Mouse (Mus musculus): ENCODE results near the gene 4931422A03Rik. TPM values are rescaled to one million over a fixed set of nuclear protein-coding genes. Genes with fewer than 3 reads are reported as not detected.

4931422A03Rik gene
- polyA plus RNA-seq, 1 experiment from 2014 or later: 2.2 TPM

DNA sequence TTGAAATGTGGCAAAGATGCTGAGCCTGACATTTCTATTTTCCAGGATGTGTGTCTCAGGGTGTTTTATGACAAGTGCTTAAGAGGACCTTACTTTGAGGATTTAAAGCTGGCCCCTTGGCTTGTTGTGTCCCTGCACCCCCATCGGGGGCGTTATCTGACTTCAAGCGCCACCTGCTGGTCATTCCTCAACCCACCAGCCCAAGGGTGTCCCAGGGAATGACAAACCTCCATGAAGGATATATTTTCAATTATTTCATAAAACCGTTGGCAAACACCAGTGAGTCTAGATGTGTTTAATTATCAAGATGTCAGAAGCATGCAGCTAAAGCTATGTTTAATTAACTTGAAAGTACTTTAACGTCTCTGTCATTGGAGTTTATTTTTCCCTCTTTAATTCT lies 45.9 kb downstream of the 4931422A03Rik start:
- Histone ChIP-seq H3K27ac (ENCODE audit: low read length) (no peak overlapping the region), H3K9ac (ENCODE audit: low read length) (no peak overlapping the region), H3K36me3 (ENCODE audit: control insufficient read depth, insufficient read depth, low read length) (no peaks in the 10 kb centered on the region), H3K4me3 (replicated peaks; ENCODE audit: low read length) (no peak overlapping the region), H3K9me3 (replicated peaks; ENCODE audit: control insufficient read depth, low read length) (no peaks in the 10 kb centered on the region), H3K4me2 (ENCODE audit: low read depth, low read length) (no peak overlapping the region), H3K27me3 (ENCODE audit: control insufficient read depth, insufficient read depth, low read length) (no peaks in the 10 kb centered on the region; the same call in 1 of the 2 replicates), H3K4me1 (ENCODE audit: control insufficient read depth, insufficient read depth, low read length) (no peaks in the 10 kb centered on the region)
- WGBS: 9% methylated on average over 5 of the region's 5 CpGs
- ATAC-seq (ENCODE audit: insufficient read depth, low FRiP score): no peak

DNA sequence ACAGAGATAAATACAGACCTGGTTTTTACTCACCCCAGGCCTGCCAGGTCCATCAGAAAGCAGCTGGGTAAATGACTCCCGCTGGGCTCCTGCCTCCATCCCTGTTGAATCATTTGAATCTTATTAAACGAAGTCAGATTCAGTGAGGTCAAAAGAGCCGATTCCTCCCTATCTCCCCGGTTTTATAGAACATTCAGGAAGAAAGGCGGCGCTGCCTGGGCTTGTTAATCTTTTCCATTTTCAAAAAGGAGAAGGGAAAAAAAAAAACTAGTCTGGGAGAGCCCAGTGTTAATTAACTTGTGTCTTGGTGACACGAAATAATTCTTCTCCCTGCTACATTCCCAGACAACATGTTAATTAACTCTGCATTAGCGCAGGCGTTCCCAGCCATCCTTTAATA lies 50.4 kb downstream of the 4931422A03Rik start:
- Histone ChIP-seq H3K27ac (ENCODE audit: low read length) (no peak overlapping the region), H3K4me1 (ENCODE audit: control insufficient read depth, insufficient read depth, low read length) (no peaks in the 10 kb centered on the region), H3K27me3 (ENCODE audit: control insufficient read depth, insufficient read depth, low read length) (peaks cover 4% of the 10 kb centered on the region; the same call in 1 of the 2 replicates), H3K4me3 (replicated peaks; ENCODE audit: low read length) (no peak overlapping the region), H3K36me3 (ENCODE audit: control insufficient read depth, insufficient read depth, low read length) (no peaks in the 10 kb centered on the region), H3K9ac (ENCODE audit: low read length) (no peak overlapping the region), H3K4me2 (ENCODE audit: low read depth, low read length) (no peak overlapping the region), H3K9me3 (replicated peaks; ENCODE audit: control insufficient read depth, low read length) (no peaks in the 10 kb centered on the region)
- no peak for ATAC-seq (ENCODE audit: insufficient read depth, low FRiP score)
- WGBS: 63% methylated on average over 9 of the region's 9 CpGs

DNA sequence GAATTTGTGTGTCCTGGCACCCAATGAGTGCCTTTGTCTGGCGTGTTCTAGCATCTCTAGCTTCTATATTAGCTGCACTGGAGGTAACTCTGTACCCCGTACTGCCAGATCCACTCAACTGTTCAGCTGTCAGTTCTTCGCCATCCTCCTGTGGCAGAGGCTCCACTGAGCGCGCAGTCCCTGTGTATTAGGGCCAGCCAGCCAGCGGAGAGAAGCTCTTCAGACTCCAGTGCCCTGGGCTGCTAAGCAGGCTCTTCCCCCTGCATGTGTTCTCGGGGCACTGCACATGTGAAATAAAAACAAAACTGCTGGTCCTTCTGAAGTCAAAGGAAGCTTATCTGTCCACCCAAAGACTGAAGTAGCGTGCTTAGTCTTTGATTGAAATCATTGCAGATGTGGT lies 50.9 kb downstream of the 4931422A03Rik start:
- no peak overlapping the region for H3K4me2 ChIP-seq (ENCODE audit: low read depth, low read length)
- H3K4me1 ChIP-seq (ENCODE audit: control insufficient read depth, insufficient read depth, low read length): no peaks in the 10 kb centered on the region
- no peak for ATAC-seq (ENCODE audit: insufficient read depth, low FRiP score)
- no peak overlapping the region for H3K4me3 ChIP-seq (replicated peaks; ENCODE audit: low read length)
- 81% methylated on average over 8 of the region's 8 CpGs for WGBS
- H3K27ac ChIP-seq (ENCODE audit: low read length): no peak overlapping the region
- no peaks in the 10 kb centered on the region for H3K9me3 ChIP-seq (replicated peaks; ENCODE audit: control insufficient read depth, low read length)
- H3K36me3 ChIP-seq (ENCODE audit: control insufficient read depth, insufficient read depth, low read length): no peaks in the 10 kb centered on the region
- no peak overlapping the region for H3K9ac ChIP-seq (ENCODE audit: low read length)
- H3K27me3 ChIP-seq (ENCODE audit: control insufficient read depth, insufficient read depth, low read length): peaks cover 6% of the 10 kb centered on the region; the same call in 1 of the 2 replicates

DNA sequence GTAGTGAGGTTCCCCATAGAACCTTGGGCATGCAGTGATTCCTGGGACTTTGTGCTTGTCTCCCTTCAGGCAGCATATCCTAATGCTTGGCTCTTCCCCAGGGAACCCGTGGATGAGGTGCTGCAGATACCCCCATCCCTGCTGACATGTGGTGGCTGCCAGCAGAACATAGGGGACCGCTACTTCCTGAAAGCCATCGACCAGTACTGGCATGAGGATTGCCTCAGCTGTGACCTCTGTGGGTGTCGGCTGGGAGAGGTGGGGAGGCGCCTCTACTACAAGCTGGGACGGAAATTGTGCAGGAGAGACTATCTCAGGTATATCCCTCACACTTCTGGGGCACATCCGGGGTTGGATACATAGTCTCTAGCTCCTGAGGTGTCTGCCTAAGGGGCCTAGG lies 52.3 kb downstream of the 4931422A03Rik start:
- H3K4me3 ChIP-seq (replicated peaks; ENCODE audit: low read length): no peak overlapping the region
- no peak overlapping the region for H3K4me2 ChIP-seq (ENCODE audit: low read depth, low read length)

DNA sequence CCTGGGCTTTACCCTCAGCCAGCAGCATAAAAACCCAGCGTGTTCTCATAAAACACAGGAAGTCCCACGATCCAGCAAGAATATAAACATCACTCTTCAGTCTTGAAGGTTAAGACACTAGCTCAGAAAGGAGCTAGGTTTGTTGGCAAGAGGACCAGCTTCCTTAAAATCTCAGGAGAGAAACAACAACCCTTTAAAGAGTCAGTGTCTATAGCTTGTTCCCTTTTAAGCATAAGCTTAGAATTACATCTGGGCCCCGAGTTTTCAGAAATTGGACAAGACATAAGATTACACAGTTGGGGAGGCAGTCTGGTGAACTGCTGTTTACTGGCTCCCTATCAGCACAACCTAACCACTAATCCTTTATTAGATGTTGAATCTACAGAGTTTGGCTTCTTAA lies 56.3 kb downstream of the 4931422A03Rik start:
- Histone ChIP-seq H3K4me1 (ENCODE audit: control insufficient read depth, insufficient read depth, low read length) (0 out of 2 replicates have a peak, but pooled peaks cover 11% of the 10 kb centered on the region), H3K36me3 (ENCODE audit: control insufficient read depth, insufficient read depth, low read length) (no peaks in the 10 kb centered on the region), H3K4me3 (replicated peaks; ENCODE audit: low read length) (0 out of 2 replicates have a peak overlapping the region, but pooled peaks have one; percentile 63), H3K9ac (ENCODE audit: low read length) (no peak overlapping the region), H3K4me2 (ENCODE audit: low read depth, low read length) (0 out of 2 replicates have a peak overlapping the region, but pooled peaks have one; percentile 3), H3K9me3 (replicated peaks; ENCODE audit: control insufficient read depth, low read length) (no peaks in the 10 kb centered on the region), H3K27ac (ENCODE audit: low read length) (no peak overlapping the region), H3K27me3 (ENCODE audit: control insufficient read depth, insufficient read depth, low read length) (peaks cover 28% of the 10 kb centered on the region)
- 21% methylated on average over 3 of the region's 3 CpGs for WGBS
- ATAC-seq (ENCODE audit: insufficient read depth, low FRiP score): no peak

More for the DNA sequence above, 52.3 kb downstream of the 4931422A03Rik start:
- 67% methylated on average over 7 of the region's 7 CpGs for WGBS
- Histone ChIP-seq H3K36me3 (ENCODE audit: control insufficient read depth, insufficient read depth, low read length) (no peaks in the 10 kb centered on the region), H3K27me3 (ENCODE audit: control insufficient read depth, insufficient read depth, low read length) (peaks cover 14% of the 10 kb centered on the region), H3K27ac (ENCODE audit: low read length) (no peak overlapping the region), H3K4me1 (ENCODE audit: control insufficient read depth, insufficient read depth, low read length) (0 out of 2 replicates have a peak, but pooled peaks cover 1% of the 10 kb centered on the region), H3K9ac (ENCODE audit: low read length) (no peak overlapping the region), H3K9me3 (replicated peaks; ENCODE audit: control insufficient read depth, low read length) (no peaks in the 10 kb centered on the region)
- ATAC-seq (ENCODE audit: insufficient read depth, low FRiP score): no peak; the same call in 1 of the 2 replicates

DNA sequence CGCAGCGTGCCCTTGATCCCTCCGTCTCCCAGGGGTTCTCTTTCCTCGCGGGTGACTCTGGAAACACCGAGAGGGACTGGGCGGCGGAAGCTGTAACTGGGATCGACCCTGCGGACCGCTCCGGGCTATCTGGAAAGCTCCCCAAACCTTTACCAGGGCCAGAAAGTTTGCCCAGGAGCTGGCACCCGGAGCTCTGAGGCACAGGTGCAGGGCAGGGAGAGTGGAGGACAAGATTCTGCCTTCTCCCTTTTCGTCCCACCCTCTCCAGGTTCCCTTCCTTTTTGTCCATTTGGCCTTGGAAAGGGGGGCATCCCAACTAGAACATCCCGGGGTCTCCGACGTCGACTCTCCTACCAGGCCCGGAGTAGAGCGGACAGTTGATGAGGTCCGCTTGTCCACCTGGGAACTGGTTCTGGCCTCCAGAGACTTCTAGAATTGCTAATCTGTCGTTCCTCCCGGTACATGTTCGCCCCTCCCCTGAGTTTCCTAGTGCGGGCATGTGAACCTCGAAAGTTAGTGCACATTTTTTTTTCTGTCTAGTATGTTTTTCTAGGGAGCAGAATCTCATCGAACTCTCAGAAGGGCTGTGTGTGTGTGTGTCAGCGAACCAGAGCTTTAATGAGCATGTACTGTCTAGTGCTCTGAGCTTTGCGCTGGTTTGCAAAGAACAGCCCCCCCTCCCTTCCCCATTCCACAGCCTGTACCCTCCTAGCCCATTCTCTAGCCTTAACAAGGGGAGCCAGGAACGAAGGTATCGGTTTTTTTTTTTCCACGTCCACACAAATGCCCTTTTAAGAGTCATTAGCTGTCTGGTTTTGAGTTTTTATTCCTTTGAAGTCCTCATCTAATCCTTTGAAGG lies 57.1 kb downstream of the 4931422A03Rik start:
- no peak; the same call in 1 of the 2 replicates for ATAC-seq (ENCODE audit: insufficient read depth, low FRiP score)
- no peak overlapping the region for H3K27ac ChIP-seq (ENCODE audit: low read length)
- H3K36me3 ChIP-seq (ENCODE audit: control insufficient read depth, insufficient read depth, low read length): no peaks in the 10 kb centered on the region
- no peaks in the 10 kb centered on the region for H3K9me3 ChIP-seq (replicated peaks; ENCODE audit: control insufficient read depth, low read length)
- H3K9ac ChIP-seq (ENCODE audit: low read length): peak overlapping the region; percentile 77
- 3% methylated on average over 32 of the region's 32 CpGs for WGBS
- H3K4me2 ChIP-seq (ENCODE audit: low read depth, low read length): peak overlapping the region; percentile 97
- peaks cover 28% of the 10 kb centered on the region for H3K27me3 ChIP-seq (ENCODE audit: control insufficient read depth, insufficient read depth, low read length)
- peak overlapping the region; percentile 63 for H3K4me3 ChIP-seq (replicated peaks; ENCODE audit: low read length)
- 0 out of 2 replicates have a peak, but pooled peaks cover 11% of the 10 kb centered on the region for H3K4me1 ChIP-seq (ENCODE audit: control insufficient read depth, insufficient read depth, low read length)

DNA sequence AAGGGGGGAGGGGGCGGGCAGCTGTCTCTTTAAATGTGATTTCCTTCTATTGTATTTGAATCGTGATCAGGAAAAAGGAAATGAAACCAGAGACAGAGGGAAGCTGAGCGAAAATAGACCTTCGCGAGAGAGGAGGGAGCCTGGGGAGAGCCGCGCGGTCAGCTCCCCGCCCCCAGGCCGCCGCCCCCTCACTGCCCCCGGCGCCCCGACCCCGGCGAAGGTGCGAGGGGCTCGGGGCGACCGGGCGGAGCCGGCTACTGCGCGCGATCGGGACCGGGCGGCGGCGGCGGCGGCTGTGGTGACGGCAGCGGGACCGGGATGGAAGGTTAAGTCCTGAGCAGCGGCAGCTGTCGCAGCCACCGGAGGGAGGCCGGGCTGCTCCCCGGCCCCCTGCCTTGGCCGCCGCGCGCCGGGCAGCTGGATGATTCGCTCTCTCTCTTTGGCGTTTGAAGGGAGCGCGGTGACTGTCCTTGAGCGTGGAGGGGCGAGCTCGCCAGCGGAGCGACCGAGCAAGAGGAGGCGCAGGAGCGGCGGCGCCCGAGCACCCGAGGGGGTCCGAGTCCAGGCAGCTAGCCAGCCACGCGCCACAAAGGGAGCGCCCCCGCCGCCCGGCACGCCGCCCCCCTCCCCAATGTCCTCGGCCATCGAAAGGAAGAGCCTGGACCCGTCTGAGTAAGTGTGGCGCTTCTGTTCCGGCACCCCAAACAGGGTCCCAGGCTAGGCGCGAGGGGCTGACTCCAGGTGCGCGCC lies 57.9 kb downstream of the 4931422A03Rik start:
- Histone ChIP-seq H3K36me3 (ENCODE audit: control insufficient read depth, insufficient read depth, low read length) (no peaks in the 10 kb centered on the region), H3K27me3 (ENCODE audit: control insufficient read depth, insufficient read depth, low read length) (peaks cover 28% of the 10 kb centered on the region), H3K4me3 (replicated peaks; ENCODE audit: low read length) (peak overlapping the region; percentile 63), H3K4me2 (ENCODE audit: low read depth, low read length) (peak overlapping the region; percentile 97), H3K27ac (ENCODE audit: low read length) (peak overlapping the region; percentile 17), H3K4me1 (ENCODE audit: control insufficient read depth, insufficient read depth, low read length) (0 out of 2 replicates have a peak, but pooled peaks cover 11% of the 10 kb centered on the region), H3K9ac (ENCODE audit: low read length) (peak overlapping the region; percentile 77), H3K9me3 (replicated peaks; ENCODE audit: control insufficient read depth, low read length) (no peaks in the 10 kb centered on the region)
- peak; percentile 54 for ATAC-seq (ENCODE audit: insufficient read depth, low FRiP score)
- under 1% methylated on average over 72 of the region's 79 CpGs for WGBS

DNA sequence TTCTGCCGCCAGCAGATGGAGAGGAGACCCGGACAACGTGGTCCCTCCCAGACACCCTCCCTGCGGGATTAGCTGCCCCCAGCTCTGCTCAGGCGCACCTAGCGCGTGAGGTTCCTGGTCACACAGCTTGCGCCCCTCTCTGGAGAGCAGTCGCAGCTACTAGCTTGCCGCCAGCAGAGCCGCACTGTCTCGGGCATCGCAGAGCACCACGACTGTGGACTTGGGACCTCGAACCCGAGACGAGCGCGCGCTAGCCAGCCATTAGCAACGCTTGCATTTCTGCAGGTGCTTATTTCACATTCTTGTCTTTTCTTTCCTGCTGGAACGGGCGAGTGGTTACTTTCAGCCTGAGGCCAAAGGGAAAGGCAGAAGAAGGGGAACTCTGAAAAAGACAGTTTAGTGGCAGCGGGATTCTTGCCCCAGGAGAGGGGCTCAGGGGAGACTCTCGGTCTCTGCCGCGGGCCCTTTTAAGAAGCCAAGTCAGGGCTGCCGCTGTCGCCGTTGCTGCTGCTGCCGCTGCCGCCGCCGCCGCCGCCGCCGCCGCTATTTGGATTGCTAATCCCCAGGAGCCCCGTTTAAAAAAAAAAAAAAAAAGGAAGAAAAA lies 58.6 kb downstream of the 4931422A03Rik start:
- H3K27me3 ChIP-seq (ENCODE audit: control insufficient read depth, insufficient read depth, low read length): peaks cover 25% of the 10 kb centered on the region
- under 1% methylated on average over 40 of the region's 40 CpGs for WGBS

More for the DNA sequence above, 58.6 kb downstream of the 4931422A03Rik start:
- H3K4me1 ChIP-seq (ENCODE audit: control insufficient read depth, insufficient read depth, low read length): 0 out of 2 replicates have a peak, but pooled peaks cover 11% of the 10 kb centered on the region
- ATAC-seq (ENCODE audit: insufficient read depth, low FRiP score): peak; percentile 76
- no peaks in the 10 kb centered on the region for H3K9me3 ChIP-seq (replicated peaks; ENCODE audit: control insufficient read depth, low read length)
- peak overlapping the region; percentile 63 for H3K4me3 ChIP-seq (replicated peaks; ENCODE audit: low read length)
- peak overlapping the region; percentile 77 for H3K9ac ChIP-seq (ENCODE audit: low read length)
- peak overlapping the region; percentile 97 for H3K4me2 ChIP-seq (ENCODE audit: low read depth, low read length)
- peak overlapping the region; percentile 37 for H3K27ac ChIP-seq (ENCODE audit: low read length)
- no peaks in the 10 kb centered on the region for H3K36me3 ChIP-seq (ENCODE audit: control insufficient read depth, insufficient read depth, low read length)
